Mouse (Mus musculus) adrenal gland, adult 18-20 months (tissue): ENCODE measurements around the gene Slc12a1. TPM values are rescaled to one million over a fixed set of nuclear protein-coding genes. Genes with fewer than 3 reads are reported as not detected.

Experiments
- DNase-seq, 2 experiments: peaks; one replicate each; pipeline ENCODE4 v3.0.0; 2021 to 2022; ENCODE audit warnings: low spot score in 2 of 2
- total RNA-seq, 2 experiments: library from RNA; stranded (reverse); gene quantifications; 1 replicate in 1 of 2; 2 replicates in 1 of 2; pipeline ENCODE4 v1.2.3; 2021

Gene Slc12a1
- total RNA-seq, 2 experiments from 2014 or later: not detected

GRCm38 (mm10) chr2:125253699-125254098 is 101.4 kb downstream of the Slc12a1 start:
- DNase-seq: no peak

GRCm38 (mm10) chr2:125254630-125255029 is 102.3 kb downstream of the Slc12a1 start:
- DNase-seq: no peak

DNA sequence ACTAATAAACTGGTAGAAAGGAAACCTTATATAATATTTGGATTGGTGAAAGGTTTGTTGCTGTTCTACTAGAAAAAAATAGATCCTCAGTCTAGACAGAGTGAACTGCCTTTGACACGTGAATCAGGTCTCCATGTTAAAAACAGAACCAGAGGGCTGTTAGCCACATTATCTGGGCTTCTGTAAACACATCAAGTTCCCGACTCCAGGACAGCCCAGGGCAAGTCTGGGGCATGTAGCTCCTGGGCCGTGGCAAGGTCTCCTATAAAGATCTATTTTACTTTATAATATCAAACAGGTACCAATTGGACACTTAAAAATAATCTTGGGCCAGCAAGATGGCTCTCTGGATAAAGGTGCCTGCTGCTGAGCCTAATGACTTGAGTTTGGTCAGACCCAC is 103.6 kb downstream of the Slc12a1 start:
- no peak for DNase-seq

DNA sequence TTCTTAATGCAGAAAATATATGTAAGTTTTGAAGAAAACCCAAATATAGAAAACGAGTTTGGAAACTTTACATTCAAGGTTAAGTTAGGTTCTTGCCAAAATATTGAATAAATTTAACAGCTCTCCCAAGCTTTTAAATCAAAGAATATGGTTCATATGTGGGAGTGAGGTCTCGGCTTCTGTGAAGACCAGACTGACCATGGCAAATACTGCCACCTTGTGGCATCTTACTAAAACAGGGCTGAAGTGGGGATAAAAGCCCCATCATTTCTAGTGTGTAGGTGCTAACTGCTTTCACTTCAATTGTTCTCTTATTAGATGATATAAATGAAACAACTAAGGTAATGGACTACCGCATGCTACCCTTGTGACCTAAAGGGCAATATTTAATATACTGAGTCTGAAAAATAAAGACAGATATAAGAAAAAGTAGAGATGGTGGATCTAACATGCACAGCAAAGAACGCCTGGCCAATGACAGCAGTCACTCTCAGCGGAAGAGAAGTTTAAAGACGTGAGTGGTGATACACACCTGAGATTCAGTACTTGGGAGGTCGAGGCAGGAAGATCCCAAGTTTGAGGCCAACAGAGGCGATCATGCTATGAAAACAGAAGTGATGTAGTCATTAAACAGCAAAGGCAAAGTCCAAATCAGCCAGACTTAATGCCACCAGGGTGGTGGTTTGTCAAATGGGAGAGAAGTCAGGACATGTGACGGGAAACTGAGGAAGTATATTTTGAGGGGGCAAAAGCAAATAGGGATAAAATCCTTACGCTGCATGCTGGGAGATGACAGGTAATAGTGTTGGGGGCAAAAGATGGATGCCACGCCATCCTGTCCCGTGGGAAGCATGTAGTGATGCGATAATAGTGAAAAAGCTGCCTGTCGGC is 107.2 kb downstream of the Slc12a1 start:
- no peak for DNase-seq

DNA sequence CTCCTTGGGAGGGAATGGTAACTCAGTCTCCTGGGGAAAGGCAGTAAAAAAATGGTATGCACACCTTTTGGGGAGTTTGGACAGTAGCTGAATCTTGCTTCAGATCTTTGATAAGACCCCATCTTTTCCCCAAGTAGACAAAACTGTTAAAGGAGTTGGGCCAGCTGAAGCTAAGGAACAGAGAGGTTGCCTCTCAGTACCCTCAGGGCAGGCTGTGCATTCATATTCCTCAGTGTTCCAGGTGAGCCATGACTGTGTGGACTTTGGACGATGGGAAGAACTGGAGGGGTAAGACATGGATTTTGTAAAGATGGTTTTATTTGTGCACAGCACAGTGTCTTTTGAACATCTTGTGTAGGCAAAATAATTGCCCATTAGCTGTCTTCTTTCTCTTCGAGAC is 108.0 kb downstream of the Slc12a1 start:
- no peak for DNase-seq

DNA sequence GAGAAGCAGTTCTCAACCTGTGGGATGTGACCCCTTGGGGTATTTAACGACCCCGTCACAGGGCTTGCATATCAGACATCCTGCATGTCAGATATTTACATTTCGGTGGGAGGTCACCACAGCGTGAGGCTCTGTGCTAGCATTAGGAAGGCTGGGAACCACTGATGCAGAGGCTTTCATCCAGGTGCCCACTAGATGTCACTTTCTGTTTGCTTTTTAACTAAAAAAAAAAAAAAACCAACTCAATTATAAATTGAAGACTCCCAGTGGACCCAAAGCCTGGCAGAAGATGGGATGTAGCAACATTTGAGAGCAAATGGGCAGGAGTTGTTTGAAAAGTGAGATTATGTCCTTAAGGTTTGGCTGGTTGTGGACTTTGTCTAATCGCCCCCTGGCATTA is 110.8 kb downstream of the Slc12a1 start:
- DNase-seq: no peak

DNA sequence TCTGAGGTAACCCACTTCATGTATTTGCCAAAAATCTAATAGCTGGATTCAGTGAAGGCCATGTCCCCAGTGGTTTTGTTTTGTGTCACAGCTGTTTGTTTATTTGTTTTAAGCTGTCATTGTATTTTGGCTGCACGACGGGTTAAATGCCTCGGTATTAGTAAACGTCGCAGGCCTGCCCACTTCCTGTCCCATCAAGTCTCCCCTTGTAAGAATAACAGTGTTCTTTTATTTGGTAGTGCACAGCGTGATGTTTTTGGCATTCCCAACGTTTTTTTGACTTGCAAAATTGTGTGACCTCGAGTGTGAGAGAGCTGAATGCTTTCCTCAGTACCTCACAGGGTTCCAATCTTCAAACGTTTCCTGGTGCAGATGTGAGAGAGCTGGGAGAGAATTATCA is 111.4 kb downstream of the Slc12a1 start:
- no peak for DNase-seq

GRCm38 (mm10) chr2:125268876-125269275 is 116.6 kb downstream of the Slc12a1 start:
- no peak for DNase-seq

- DNase-seq: no peak
These were observed 123.3 kb downstream of the Slc12a1 start for GRCm38 (mm10) chr2:125275617-125276016.

DNA sequence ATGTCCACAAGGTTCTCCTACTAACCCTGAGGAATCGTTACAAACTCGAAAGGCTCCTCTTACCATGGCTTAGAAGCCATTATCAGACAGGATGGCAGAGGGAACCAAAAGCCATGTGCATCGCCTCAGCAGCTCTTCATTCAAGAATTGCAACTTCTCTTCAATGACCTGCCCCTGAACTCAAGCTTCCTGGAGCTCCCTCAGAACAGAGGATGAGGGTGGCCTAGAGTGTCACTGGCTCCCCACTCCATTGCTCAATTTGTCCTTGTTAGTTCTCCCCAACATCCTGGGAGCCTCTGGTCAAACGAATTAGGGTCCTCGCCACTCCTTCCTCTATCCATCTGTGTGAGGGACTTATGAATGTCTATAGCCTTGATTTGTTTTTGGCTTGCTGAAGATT is 124.4 kb downstream of the Slc12a1 start:
- DNase-seq: no peak

GRCm38 (mm10) chr2:125278474-125278873 is 126.2 kb downstream of the Slc12a1 start:
- no peak for DNase-seq

Other genes with a start within 250 kb of the Slc12a1 start
- under 1 TPM in 1 of 2 experiments, not detected in 1; 0.16 TPM for gene Slc24a5, start 84.4 kb upstream of the Slc12a1 start, total RNA-seq
- gene Myef2, start 28.8 kb upstream of the Slc12a1 start, total RNA-seq: 10 to 100 TPM; 21.5 to 25.9 TPM
- not detected for gene Ctxn2, start 15.8 kb upstream of the Slc12a1 start, total RNA-seq
- 10 to 100 TPM; 15.1 to 22.6 TPM for gene Dut, start 94.7 kb downstream of the Slc12a1 start, total RNA-seq